Mouse (Mus musculus) liver, embryonic 14.5 days (tissue): ENCODE results near the gene Alg2. TPM values are rescaled to one million over a fixed set of nuclear protein-coding genes. Genes with fewer than 3 reads are reported as not detected.

Experiments used
- ATAC-seq: fragments of 200-750 bp; cut with Nextera tagmentation; 2 replicates; pipeline ENCODE4 v1.8.0; 2017; ENCODE audit warnings: moderate number of reproducible peaks, mild to moderate bottlenecking, moderate library complexity; ENCODE audit not compliant: insufficient read depth
- DNase-seq, 3 experiments: peaks; one replicate each; pipeline ENCODE4 v3.0.0-alpha.2; 2012 to 2013; ENCODE audit warnings: low read depth in 3 of 3, low spot score in 3 of 3
- H3K27ac ChIP-seq: fragments of 300-500 bp; sonication (generic); 2 replicates; pipeline ENCODE4 v1.5.1; 2014; ENCODE audit warnings: moderate library complexity, mild to moderate bottlenecking, control low read depth, inconsistent platforms
- H3K27me3 ChIP-seq: fragments of 300-500 bp; sonication (generic); 2 replicates; pipeline ENCODE4 v1.6.1; 2014; ENCODE audit warnings: mild to moderate bottlenecking, low read length, moderate library complexity; ENCODE audit not compliant: control insufficient read depth, insufficient read depth
- H3K36me3 ChIP-seq: fragments of 300-500 bp; sonication (generic); replicated peaks from 2 replicates; pipeline ENCODE4 v1.6.1; 2014; ENCODE audit warnings: low read depth; ENCODE audit not compliant: control insufficient read depth, insufficient read depth
- H3K4me1 ChIP-seq, 2 experiments: fragments of 200-500 bp in 1 of 2; fragments of 300-500 bp in 1 of 2; sonication (generic) in 1 of 2; replicated peaks; 2 replicates each; pipeline ENCODE4 v1.6.1; 2012 to 2014; ENCODE audit warnings: antibody characterized with exemption in 1 of 2, inconsistent platforms in 1 of 2, low read length in 1 of 2; ENCODE audit not compliant: control insufficient read depth in 2 of 2, insufficient read depth in 2 of 2
- H3K4me2 ChIP-seq: fragments of 300-500 bp; sonication (generic); 2 replicates; pipeline ENCODE4 v1.6.1; 2014; ENCODE audit warnings: low read depth, mild to moderate bottlenecking, control low read depth, moderate library complexity
- H3K4me3 ChIP-seq, 2 experiments: fragments of 200-500 bp in 1 of 2; fragments of 300-500 bp in 1 of 2; sonication (generic) in 1 of 2; 2 replicates each; pipeline ENCODE4 v1.5.1; 2012 to 2014; ENCODE audit warnings: low read depth in 2 of 2, low read length in 2 of 2, mild to moderate bottlenecking in 2 of 2, control low read depth in 1 of 2, inconsistent platforms in 1 of 2, moderate library complexity in 1 of 2; ENCODE audit not compliant: insufficient read depth in 1 of 2
- H3K9ac ChIP-seq: fragments of 300-500 bp; sonication (generic); replicated peaks from 2 replicates; pipeline ENCODE4 v1.6.1; 2014; ENCODE audit warnings: mild to moderate bottlenecking, control low read depth, moderate library complexity
- H3K9me3 ChIP-seq: fragments of 300-500 bp; sonication (generic); 2 replicates; pipeline ENCODE4 v1.6.1; 2016; ENCODE audit warnings: low read length, mixed read lengths; ENCODE audit not compliant: control insufficient read depth
- CTCF ChIP-seq: IDR thresholded peaks from 2 replicates; pipeline ENCODE4 v1.5.1; 2016; ENCODE audit warnings: antibody characterized with exemption, low read depth, control low read depth
- EP300 ChIP-seq: IDR thresholded peaks from 2 replicates; pipeline ENCODE4 v1.6.1; 2016; ENCODE audit warnings: antibody characterized with exemption, low read depth
- WGBS: fragments of 180-500 bp; shearing (Covaris S2); extraction: QIAGEN DNeasy Blood & Tissue Kit; methylation state at CpG from one replicate; pipeline ENCODE4 v1.1.7; 2014; ENCODE audit not compliant: insufficient replicate concordance; 5-methylcytosine and 5-hydroxymethylcytosine counted together
- polyA plus RNA-seq, 2 experiments: library from polyadenylated mRNA; depleted of rRNA in 1 of 2; stranded (reverse) in 1 of 2; unstranded in 1 of 2; fragments of >200 nt; fragmentation: Nextera tagmentation in 1 of 2; extraction: Ambion mirVana in 1 of 2; gene quantifications; 2 replicates each; pipeline versions ENCODE4 v1.2.1 to v1.2.3; 2012 to 2014

Gene Alg2
- polyA plus RNA-seq, 2 experiments = 5.9 to 12.0 TPM

- Histone ChIP-seq H3K9ac (no peak overlapping the region), H3K9me3 (no peaks in the 10 kb centered on the region), H3K27me3 (no peaks in the 10 kb centered on the region), H3K4me2 (no peak overlapping the region), H3K4me1 (no peaks in the 10 kb centered on the region), H3K36me3 (peaks cover 22% of the 10 kb centered on the region), H3K27ac (no peak overlapping the region), H3K4me3 (no peak overlapping the region)
- no peak for ATAC-seq
- DNase-seq = no peak
- WGBS = 75% methylated on average over 2 of the region's 2 CpGs
- TF ChIP-seq CTCF = no peak
- no peak for TF ChIP-seq EP300
Measured at GRCm38 (mm10) chr4:47467196-47467595, 6.9 kb downstream of the Alg2 start.

- no peak for DNase-seq
- H3K4me2 ChIP-seq = no peak overlapping the region
Measured at GRCm38 (mm10) chr4:47449586-47450522, 24.3 kb downstream of the Alg2 start.

GRCm38 (mm10) chr4:47449116-47449515, 25.0 kb downstream of the Alg2 start:
- no peak overlapping the region for H3K4me3 ChIP-seq
- no peak overlapping the region for H3K27ac ChIP-seq
- no peaks in the 10 kb centered on the region for H3K36me3 ChIP-seq
- no peak for DNase-seq
- no peaks in the 10 kb centered on the region for H3K9me3 ChIP-seq
- no peak for ATAC-seq
- no peak overlapping the region for H3K4me2 ChIP-seq
- H3K4me1 ChIP-seq = no peaks in the 10 kb centered on the region
- TF ChIP-seq EP300 (no peak), CTCF (no peak)
- H3K27me3 ChIP-seq = no peaks in the 10 kb centered on the region
- 31% methylated on average over 5 of the region's 5 CpGs for WGBS
- no peak overlapping the region for H3K9ac ChIP-seq

More at GRCm38 (mm10) chr4:47449586-47450522, 24.3 kb downstream of the Alg2 start:
- Histone ChIP-seq H3K36me3 (no peaks in the 10 kb centered on the region), H3K9ac (no peak overlapping the region), H3K4me3 (no peak overlapping the region), H3K27ac (no peak overlapping the region), H3K4me1 (no peaks in the 10 kb centered on the region), H3K9me3 (no peaks in the 10 kb centered on the region), H3K27me3 (no peaks in the 10 kb centered on the region)
- no peak for ATAC-seq
- no peak for TF ChIP-seq CTCF
- TF ChIP-seq EP300 = no peak
- WGBS = 27% methylated on average over 18 of the region's 18 CpGs

DNA sequence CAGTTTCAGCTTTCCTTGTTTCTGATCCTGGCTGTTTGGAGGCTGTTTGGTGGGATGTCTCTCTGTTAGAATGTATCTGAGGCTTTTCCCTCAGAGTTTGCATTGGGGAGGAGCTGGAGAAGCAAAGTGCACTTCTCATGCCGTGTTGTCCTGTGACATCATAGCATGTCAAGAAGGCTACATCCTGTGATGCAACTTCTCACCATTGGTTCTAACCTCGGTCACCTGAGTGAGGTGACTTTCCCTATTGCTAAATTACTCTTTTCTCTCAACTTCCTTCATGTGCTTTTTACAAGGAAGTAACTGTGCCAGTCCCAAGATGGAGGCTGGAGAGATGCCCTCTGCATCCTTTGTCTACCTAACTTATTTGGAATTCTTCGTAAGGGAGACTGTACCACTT, 25.6 kb downstream of the Alg2 start:
- whole genome bisulfite sequencing = 51% methylated on average over 3 of the region's 3 CpGs
- Histone ChIP-seq H3K4me3 (no peak overlapping the region), H3K27ac (no peak overlapping the region), H3K9me3 (no peaks in the 10 kb centered on the region), H3K4me2 (no peak overlapping the region), H3K27me3 (no peaks in the 10 kb centered on the region), H3K36me3 (no peaks in the 10 kb centered on the region), H3K9ac (no peak overlapping the region), H3K4me1 (no peaks in the 10 kb centered on the region)
- ATAC-seq (no peak), DNase-seq (no peak)
- TF ChIP-seq CTCF = no peak
- no peak for TF ChIP-seq EP300

DNA sequence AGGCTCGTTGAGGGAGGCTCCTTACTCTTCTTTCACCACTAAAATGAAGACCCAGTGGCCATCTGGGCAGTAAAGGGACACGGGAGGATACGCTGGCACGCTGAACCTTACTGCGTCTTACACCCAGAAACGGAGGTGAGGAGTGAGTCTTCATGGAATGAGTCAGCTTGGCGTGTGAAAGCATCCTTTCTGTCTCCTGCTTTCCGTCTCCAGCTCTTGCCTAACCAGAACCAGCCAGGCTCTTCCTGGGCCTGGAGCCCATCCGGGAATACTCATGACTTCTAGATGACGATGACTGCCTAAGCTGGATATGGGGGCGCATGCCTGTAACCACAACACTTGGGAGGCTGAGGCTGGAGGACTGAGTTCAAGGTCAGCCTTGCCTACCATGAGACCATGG, 33.2 kb downstream of the Alg2 start:
- H3K4me2 ChIP-seq = no peak overlapping the region
- H3K36me3 ChIP-seq = no peaks in the 10 kb centered on the region
- H3K4me3 ChIP-seq = no peak overlapping the region
- no peak for ATAC-seq
- no peak for DNase-seq
- H3K27me3 ChIP-seq = no peaks in the 10 kb centered on the region
- no peak overlapping the region for H3K27ac ChIP-seq
- no peak overlapping the region for H3K9ac ChIP-seq
- WGBS = 70% methylated on average over 11 of the region's 11 CpGs
- H3K9me3 ChIP-seq = no peaks in the 10 kb centered on the region
- TF ChIP-seq EP300 (no peak), CTCF (no peak)
- H3K4me1 ChIP-seq = peaks cover 0 to 2% of the 10 kb centered on the region in 2 experiments; a peak in 1 of 4 replicates
